Mouse (Mus musculus) G1E-ER4 (cell line): Measurements from ENCODE around the gene Cldn34c2. TPM values are rescaled to one million over a fixed set of nuclear protein-coding genes. Genes with fewer than 3 reads are reported as not detected.
"Not testable (repeated sequence)": the region's sequence is repeated elsewhere in the genome, so short reads cannot be mapped to it uniquely, and the experiment has no call there.

Experiments
- GATA1 ChIP-seq: IDR thresholded peaks from one replicate; pipeline ENCODE4 v1.8.0; 2012; ENCODE audit warnings: low read length, inconsistent platforms
- polyA plus RNA-seq: library from polyadenylated mRNA; stranded (reverse); fragments of >175 nt; gene quantifications from 2 replicates; pipeline ENCODE4 v1.2.3, GENCODE M21; 2012

Gene Cldn34c2
- polyA plus RNA-seq = not detected in 2 replicates

DNA sequence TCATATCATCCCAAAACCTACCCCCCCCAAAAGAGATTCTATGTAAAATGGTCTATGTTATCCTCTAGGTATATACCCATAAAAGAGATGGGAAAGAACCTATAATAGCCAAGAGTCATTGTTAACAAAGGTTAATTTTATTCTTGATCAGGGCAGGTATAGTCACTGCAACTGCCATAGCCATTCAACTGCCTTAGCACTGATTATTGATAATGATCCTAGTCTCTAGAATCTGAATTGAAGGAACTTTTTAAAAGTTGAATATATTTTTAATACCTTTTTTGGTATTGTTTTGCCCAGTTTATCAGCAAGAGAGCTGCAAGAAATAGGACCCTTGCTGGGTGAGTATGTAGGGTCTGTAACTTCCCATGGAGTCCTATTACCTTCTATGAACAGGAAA is at the start of gene Cldn34c2:
TSS of gene Cldn34c2 (plus strand) at position 301 of the 400 bp plus-strand sequence.
- not testable (repeated sequence) for TF ChIP-seq GATA1

Other genes with a start within 250 kb of the Cldn34c2 start
- not detected in 2 replicates for gene Gm17467, start 123.1 kb downstream of the Cldn34c2 start, polyA plus RNA-seq
- gene Cldn34c3, start 212.0 kb downstream of the Cldn34c2 start, polyA plus RNA-seq = not detected in 2 replicates